Mouse (Mus musculus): ENCODE results near the gene Tbc1d19.

Gene Tbc1d19

GRCm38 (mm10) chr5:53909201-53909600 is 99.8 kb downstream of the Tbc1d19 start:
- no peak for DNase-seq

GRCm38 (mm10) chr5:53920416-53920815 is 111.0 kb downstream of the Tbc1d19 start:
- DNase-seq: no peak

GRCm38 (mm10) chr5:53922149-53922904 is 112.9 kb downstream of the Tbc1d19 start:
- no peak for DNase-seq

GRCm38 (mm10) chr5:53924005-53924404 is 114.6 kb downstream of the Tbc1d19 start:
- no peak for DNase-seq

GRCm38 (mm10) chr5:53926301-53926855 is 117.0 kb downstream of the Tbc1d19 start:
- no peak for DNase-seq

- DNase-seq: no peak
Measured at GRCm38 (mm10) chr5:53927886-53928285, 118.5 kb downstream of the Tbc1d19 start.

GRCm38 (mm10) chr5:53928537-53928936 is 119.1 kb downstream of the Tbc1d19 start:
- no peak for DNase-seq

- DNase-seq: no peak
Measured at GRCm38 (mm10) chr5:53929205-53929614, 119.8 kb downstream of the Tbc1d19 start.

- DNase-seq: no peak
Measured at GRCm38 (mm10) chr5:53929814-53930213, 120.4 kb downstream of the Tbc1d19 start.

GRCm38 (mm10) chr5:53931011-53931410 is 121.6 kb downstream of the Tbc1d19 start:
- DNase-seq: no peak

GRCm38 (mm10) chr5:53933628-53934027 is 124.2 kb downstream of the Tbc1d19 start:
- DNase-seq: no peak

- no peak for DNase-seq
Measured at GRCm38 (mm10) chr5:53934040-53934439, 124.6 kb downstream of the Tbc1d19 start.

- no peak for DNase-seq
Measured at GRCm38 (mm10) chr5:53934826-53935225, 125.4 kb downstream of the Tbc1d19 start.

- no peak for DNase-seq
Measured at GRCm38 (mm10) chr5:53937187-53937586, 127.8 kb downstream of the Tbc1d19 start.

GRCm38 (mm10) chr5:53939026-53939425 is 129.6 kb downstream of the Tbc1d19 start:
- no peak for DNase-seq

- DNase-seq: no peak
Measured at GRCm38 (mm10) chr5:53941322-53942024, 132.1 kb downstream of the Tbc1d19 start.

- DNase-seq: no peak
Measured at GRCm38 (mm10) chr5:53942332-53942731, 132.9 kb downstream of the Tbc1d19 start.

- no peak for DNase-seq
Measured at GRCm38 (mm10) chr5:53943321-53943857, 134.0 kb downstream of the Tbc1d19 start.

- no peak for DNase-seq
Measured at GRCm38 (mm10) chr5:53946747-53947146, 137.3 kb downstream of the Tbc1d19 start.

GRCm38 (mm10) chr5:53947549-53948183 is 138.3 kb downstream of the Tbc1d19 start:
- no peak for DNase-seq

- DNase-seq: no peak
Measured at GRCm38 (mm10) chr5:53948606-53949266, 139.3 kb downstream of the Tbc1d19 start.

GRCm38 (mm10) chr5:53950189-53950588 is 140.8 kb downstream of the Tbc1d19 start:
- no peak for DNase-seq

GRCm38 (mm10) chr5:53953216-53953615 is 143.8 kb downstream of the Tbc1d19 start:
- no peak for DNase-seq

Measured in spleen, adult 18-20 months (tissue).